9 mouse cellular contexts compared by ENCODE assay signal in genomic region chr14:52325890-52326289, GRCm38 (mm10). TPM values are rescaled to one million over a fixed set of nuclear protein-coding genes. Genes with fewer than 3 reads are reported as not detected.
DNase-seq lines count a peak whose midpoint lies in the region; ATAC-seq and TF ChIP-seq lines count a peak whose summit lies in the region.
"Had no signal": no experiment of that assay in that cellular context is flagged by ENCODE, and none has a peak within 500 bp of the region (broad histone marks: within the 10 kb centered on the region; RNA-seq: fewer than 3 reads in every experiment).

No protein-coding gene starts in this region.

- no peaks in the 10 kb centered on the region for H3K27me3 ChIP-seq in neural tube, embryonic 11.5 days (ENCODE audit: control insufficient read depth, insufficient read depth, low read length)
- peaks cover 8% of the 10 kb centered on the region; the same call in 1 of the 2 replicates for H3K27me3 ChIP-seq in embryonic facial prominence, embryonic 14.5 days (replicated peaks; ENCODE audit: control insufficient read depth, insufficient read depth, low read length)
- no peaks in the 10 kb centered on the region for H3K27me3 ChIP-seq in hindbrain, postnatal 0 days (ENCODE audit: insufficient read depth, low read length)
- H3K27me3 ChIP-seq in stomach, embryonic 14.5 days (ENCODE audit: control insufficient read depth, insufficient read depth, low read length): 0 out of 2 replicates have a peak, but pooled peaks cover 4% of the 10 kb centered on the region

- H3K9ac ChIP-seq in neural tube, embryonic 11.5 days (ENCODE audit: low read length): no peak overlapping the region
- no peak overlapping the region for H3K9ac ChIP-seq in embryonic facial prominence, embryonic 14.5 days (ENCODE audit: low read depth, low read length)
- H3K9ac ChIP-seq in hindbrain, postnatal 0 days (replicated peaks; ENCODE audit: low read length): no peak overlapping the region
- no peak overlapping the region for H3K9ac ChIP-seq in stomach, embryonic 14.5 days (replicated peaks; ENCODE audit: low read depth, low read length)

- WGBS in neural tube, embryonic 11.5 days: 8% methylated on average over 4 of the region's 4 CpGs
- 9% methylated on average over 4 of the region's 4 CpGs for WGBS in embryonic facial prominence, embryonic 14.5 days
- 0% methylated on average over 4 of the region's 4 CpGs for WGBS in hindbrain, postnatal 0 days
- 14% methylated on average over 4 of the region's 4 CpGs for WGBS in stomach, embryonic 14.5 days

- H3K4me3 ChIP-seq in neural tube, embryonic 11.5 days (ENCODE audit: low read depth, low read length): no peak overlapping the region
- H3K4me3 ChIP-seq in embryonic facial prominence, embryonic 14.5 days (ENCODE audit: low read depth, low read length): no peak overlapping the region
- H3K4me3 ChIP-seq in hindbrain, postnatal 0 days (ENCODE audit: low read length): no peak overlapping the region
- no peak overlapping the region for H3K4me3 ChIP-seq in stomach, embryonic 14.5 days (ENCODE audit: low read depth, low read length)

- H3K36me3 ChIP-seq in neural tube, embryonic 11.5 days (ENCODE audit: control insufficient read depth, insufficient read depth, low read length): no peaks in the 10 kb centered on the region
- H3K36me3 ChIP-seq in embryonic facial prominence, embryonic 14.5 days (ENCODE audit: control insufficient read depth, insufficient read depth, low read length): no peaks in the 10 kb centered on the region
- no peaks in the 10 kb centered on the region for H3K36me3 ChIP-seq in hindbrain, postnatal 0 days (ENCODE audit: insufficient read depth, low read length)
- H3K36me3 ChIP-seq in stomach, embryonic 14.5 days (ENCODE audit: control insufficient read depth, insufficient read depth, low read length): no peaks in the 10 kb centered on the region

- peaks cover 4% of the 10 kb centered on the region; the same call in 1 of the 2 replicates for H3K4me1 ChIP-seq in neural tube, embryonic 11.5 days (ENCODE audit: control insufficient read depth, insufficient read depth, low read length)
- no peaks in the 10 kb centered on the region for H3K4me1 ChIP-seq in embryonic facial prominence, embryonic 14.5 days (ENCODE audit: control insufficient read depth, insufficient read depth, low read length)
- H3K4me1 ChIP-seq in hindbrain, postnatal 0 days (ENCODE audit: insufficient read depth, low read length): no peaks in the 10 kb centered on the region; the same call in 1 of the 2 replicates
- 0 out of 2 replicates have a peak, but pooled peaks cover 4% of the 10 kb centered on the region for H3K4me1 ChIP-seq in stomach, embryonic 14.5 days (ENCODE audit: control insufficient read depth, insufficient read depth, low read length)

- peak; percentile 41 for DNase-seq in neural tube, embryonic 11.5 days (ENCODE audit: low spot score)
- no peak for DNase-seq in neural tube, embryonic 10.5 days (ENCODE audit: extremely low spot score, low spot score)
- peak; percentile 51 for DNase-seq in embryonic facial prominence, embryonic 14.5 days (ENCODE audit: low spot score)
- peak; percentile 32 for DNase-seq in hindbrain, postnatal 0 days (ENCODE audit: low spot score)
- no peak for DNase-seq in urinary bladder, adult 2 months (ENCODE audit: low spot score)
- no peak for DNase-seq in left cerebral cortex, adult 8-10 months (ENCODE audit: low spot score in 2 of 2)

- H3K4me2 ChIP-seq in neural tube, embryonic 11.5 days (ENCODE audit: low read depth): peak overlapping the region; percentile 78
- H3K4me2 ChIP-seq in embryonic facial prominence, embryonic 14.5 days (ENCODE audit: low read depth, low read length): peak overlapping the region; percentile 4; the same call in 1 of the 2 replicates
- peak overlapping the region; percentile 80 for H3K4me2 ChIP-seq in hindbrain, postnatal 0 days (ENCODE audit: low read depth, low read length)
- H3K4me2 ChIP-seq in stomach, embryonic 14.5 days (replicated peaks; ENCODE audit: low read depth, low read length): no peak overlapping the region

- H3K9me3 ChIP-seq in neural tube, embryonic 11.5 days (ENCODE audit: control insufficient read depth, low read length): no peaks in the 10 kb centered on the region
- H3K9me3 ChIP-seq in embryonic facial prominence, embryonic 14.5 days (ENCODE audit: control insufficient read depth, low read length): no peaks in the 10 kb centered on the region
- H3K9me3 ChIP-seq in hindbrain, postnatal 0 days (ENCODE audit: low read length): no peaks in the 10 kb centered on the region
- no peaks in the 10 kb centered on the region for H3K9me3 ChIP-seq in stomach, embryonic 14.5 days (ENCODE audit: control insufficient read depth, low read depth, low read length)

- TF ChIP-seq CTCF in hindbrain, postnatal 0 days (IDR thresholded peaks at IDR 0.05; ENCODE audit: low read depth): peak; percentile 59

- no peak for ATAC-seq in neural tube, embryonic 11.5 days (ENCODE audit: insufficient read depth, low FRiP score, low TSS enrichment)
- peak; percentile 58; the same call in 1 of the 2 replicates for ATAC-seq in embryonic facial prominence, embryonic 14.5 days (ENCODE audit: low read depth)
- peak; percentile 25; the same call in 1 of the 2 replicates for ATAC-seq in hindbrain, postnatal 0 days
- ATAC-seq in stomach, embryonic 14.5 days (ENCODE audit: insufficient number of reproducible peaks, insufficient read depth, low FRiP score, low read depth): peak; percentile 28; the same call in 1 of the 2 replicates

- H3K27ac ChIP-seq in neural tube, embryonic 11.5 days (ENCODE audit: low read depth, low read length): no peak overlapping the region
- H3K27ac ChIP-seq in embryonic facial prominence, embryonic 14.5 days (replicated peaks; ENCODE audit: low read depth, low read length): no peak overlapping the region
- peak overlapping the region; percentile 26; the same call in 1 of the 2 replicates for H3K27ac ChIP-seq in hindbrain, postnatal 0 days
- no peak overlapping the region for H3K27ac ChIP-seq in stomach, embryonic 14.5 days (ENCODE audit: low read length)

RNA-seq across cellular contexts. Expression of gene Sall2, which starts 2.7 kb away (rescaled TPM):
- 51.9 and 54.5 TPM in 2 replicates for polyA plus RNA-seq in neural tube, embryonic 11.5 days (2014; fragmentation: Nextera tagmentation; extraction: Ambion mirVana)
- polyA plus RNA-seq in embryonic facial prominence, embryonic 14.5 days (2014; fragmentation: Nextera tagmentation; extraction: Ambion mirVana): 18.1 and 19.4 TPM in 2 replicates
- total RNA-seq in hindbrain, postnatal 0 days (2014; rRNA removed): 96.4 and 105 TPM in 2 replicates
- 30.4 and 31.3 TPM in 2 replicates for polyA plus RNA-seq in hindbrain, postnatal 0 days (2015; fragmentation: Nextera tagmentation; extraction: Ambion mirVana)
- 14.6 and 16.2 TPM in 2 replicates for polyA plus RNA-seq in stomach, embryonic 14.5 days (2014; fragmentation: Nextera tagmentation; extraction: Ambion mirVana)
- polyA plus RNA-seq in urinary bladder, adult 2 months (2012; rRNA removed): 6.3 and 8.1 TPM in 2 replicates
- 10 to 100 TPM; 36.6 to 43.7 (median 40.9) TPM for total RNA-seq in left cerebral cortex, adult 8-10 months (2022)

RNA-seq across cellular contexts. Expression of gene Mettl3, which starts 21.0 kb away (rescaled TPM):
- 47.1 and 54.6 TPM in 2 replicates for polyA plus RNA-seq in neural tube, embryonic 11.5 days (2014; fragmentation: Nextera tagmentation; extraction: Ambion mirVana)
- 27.0 and 36.8 TPM in 2 replicates for polyA plus RNA-seq in embryonic facial prominence, embryonic 14.5 days (2014; fragmentation: Nextera tagmentation; extraction: Ambion mirVana)
- 19.9 and 22.5 TPM in 2 replicates for total RNA-seq in hindbrain, postnatal 0 days (2014; rRNA removed)
- polyA plus RNA-seq in hindbrain, postnatal 0 days (2015; fragmentation: Nextera tagmentation; extraction: Ambion mirVana): 23.2 and 23.6 TPM in 2 replicates
- 41.3 and 45.3 TPM in 2 replicates for polyA plus RNA-seq in stomach, embryonic 14.5 days (2014; fragmentation: Nextera tagmentation; extraction: Ambion mirVana)
- polyA plus RNA-seq in urinary bladder, adult 2 months (2012; rRNA removed): 32.9 and 36.4 TPM in 2 replicates
- 10 to 100 TPM; 30.0 to 35.0 (median 32.4) TPM for total RNA-seq in left cerebral cortex, adult 8-10 months (2022)

RNA-seq across cellular contexts. Expression of gene Olfr1513, which starts 30.3 kb away (rescaled TPM):
- 0.48 TPM in 1 of 2 replicates, not detected in the other for polyA plus RNA-seq in neural tube, embryonic 11.5 days (2014; fragmentation: Nextera tagmentation; extraction: Ambion mirVana)
- 0.14 and 0.18 TPM in 2 replicates for polyA plus RNA-seq in embryonic facial prominence, embryonic 14.5 days (2014; fragmentation: Nextera tagmentation; extraction: Ambion mirVana)
- not detected in 2 replicates for total RNA-seq in hindbrain, postnatal 0 days (2014; rRNA removed)
- polyA plus RNA-seq in hindbrain, postnatal 0 days (2015; fragmentation: Nextera tagmentation; extraction: Ambion mirVana): not detected in 2 replicates
- not detected in 2 replicates for polyA plus RNA-seq in stomach, embryonic 14.5 days (2014; fragmentation: Nextera tagmentation; extraction: Ambion mirVana)
- not detected in 2 replicates for polyA plus RNA-seq in urinary bladder, adult 2 months (2012; rRNA removed)
- not detected for total RNA-seq in left cerebral cortex, adult 8-10 months (2022)
- total RNA-seq: left cerebral cortex, postnatal 36 days had no signal
- polyA plus RNA-seq: frontal cortex, adult 2 months had no signal

RNA-seq across cellular contexts. Expression of gene Rab2b, which starts 46.5 kb away (rescaled TPM):
- polyA plus RNA-seq in neural tube, embryonic 11.5 days (2014; fragmentation: Nextera tagmentation; extraction: Ambion mirVana): 38.2 and 40.9 TPM in 2 replicates
- polyA plus RNA-seq in embryonic facial prominence, embryonic 14.5 days (2014; fragmentation: Nextera tagmentation; extraction: Ambion mirVana): 17.3 and 19.9 TPM in 2 replicates
- total RNA-seq in hindbrain, postnatal 0 days (2014; rRNA removed): 43.9 and 45.5 TPM in 2 replicates
- 38.8 and 48.5 TPM in 2 replicates for polyA plus RNA-seq in hindbrain, postnatal 0 days (2015; fragmentation: Nextera tagmentation; extraction: Ambion mirVana)
- polyA plus RNA-seq in stomach, embryonic 14.5 days (2014; fragmentation: Nextera tagmentation; extraction: Ambion mirVana): 26.6 and 27.3 TPM in 2 replicates
- 17.5 and 18.1 TPM in 2 replicates for polyA plus RNA-seq in urinary bladder, adult 2 months (2012; rRNA removed)
- 10 to 100 TPM; 34.9 to 41.4 (median 38.6) TPM for total RNA-seq in left cerebral cortex, adult 8-10 months (2022)

RNA-seq across cellular contexts. Expression of gene Tox4, which starts 46.9 kb away (rescaled TPM):
- 52.0 and 54.9 TPM in 2 replicates for polyA plus RNA-seq in neural tube, embryonic 11.5 days (2014; fragmentation: Nextera tagmentation; extraction: Ambion mirVana)
- polyA plus RNA-seq in embryonic facial prominence, embryonic 14.5 days (2014; fragmentation: Nextera tagmentation; extraction: Ambion mirVana): 36.9 and 38.5 TPM in 2 replicates
- 61.0 and 62.1 TPM in 2 replicates for total RNA-seq in hindbrain, postnatal 0 days (2014; rRNA removed)
- polyA plus RNA-seq in hindbrain, postnatal 0 days (2015; fragmentation: Nextera tagmentation; extraction: Ambion mirVana): 41.9 and 45.6 TPM in 2 replicates
- 47.3 and 56.0 TPM in 2 replicates for polyA plus RNA-seq in stomach, embryonic 14.5 days (2014; fragmentation: Nextera tagmentation; extraction: Ambion mirVana)
- 27.8 and 29.3 TPM in 2 replicates for polyA plus RNA-seq in urinary bladder, adult 2 months (2012; rRNA removed)
- total RNA-seq in left cerebral cortex, adult 8-10 months (2022): 10 to 100 TPM; 57.5 to 72.6 (median 62.7) TPM

Comparison
In these comparisons a context has a peak if more than half of its experiments do, and no peak if none do; other contexts are left out.
1. DNase-seq: peak in neural tube, embryonic 11.5 days (single experiment), embryonic facial prominence, embryonic 14.5 days (single experiment) and hindbrain, postnatal 0 days (single experiment); none in neural tube, embryonic 10.5 days (single experiment), urinary bladder, adult 2 months (single experiment) and left cerebral cortex, adult 8-10 months (0 of 2).